Mouse (Mus musculus) heart, postnatal 0 days (tissue): Measurements from ENCODE around the gene Slc12a5.

ENCODE experiments used
- CTCF ChIP-seq: IDR thresholded peaks from 2 replicates; pipeline ENCODE4 v1.5.1; 2016; ENCODE audit warnings: antibody characterized with exemption, control low read depth, low read depth
- EP300 ChIP-seq: IDR thresholded peaks from 2 replicates; pipeline ENCODE4 v1.6.1; 2016; ENCODE audit warnings: antibody characterized with exemption, low read depth

DNA sequence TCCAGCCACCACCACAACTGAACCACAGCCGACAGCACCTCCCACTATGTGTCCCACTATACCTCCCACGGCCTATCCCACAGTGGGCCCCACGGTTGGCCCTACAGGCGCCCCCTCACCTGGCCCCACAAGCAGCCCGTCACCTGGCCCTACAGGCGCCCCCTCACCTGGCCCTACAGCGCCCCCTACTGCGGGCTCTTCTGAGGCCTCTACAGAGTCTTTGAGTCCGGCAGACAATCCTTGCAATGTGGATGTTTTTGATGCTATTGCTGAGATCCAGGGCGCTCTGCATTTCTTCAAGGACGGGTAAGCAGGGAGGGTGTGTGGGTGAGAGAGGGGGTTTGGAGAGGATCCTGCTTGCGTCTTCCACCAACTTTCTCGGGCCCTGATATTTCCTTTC lies 8.2 kb upstream of the Slc12a5 start:
- TF ChIP-seq CTCF (no peak), EP300 (no peak)
